Mouse (Mus musculus) regulatory T cell (primary cell): Measurements from ENCODE around the gene Ptafr.

Source experiments
- in situ Hi-C: fragments of 300-600 bp; cut with MboI, MseI; formaldehyde crosslinking; loops from one replicate; pipeline ENCODE4 v1.15.1; 2025; ENCODE audit warnings: high pct_unique_total_duplicates

Ptafr gene

DNA sequence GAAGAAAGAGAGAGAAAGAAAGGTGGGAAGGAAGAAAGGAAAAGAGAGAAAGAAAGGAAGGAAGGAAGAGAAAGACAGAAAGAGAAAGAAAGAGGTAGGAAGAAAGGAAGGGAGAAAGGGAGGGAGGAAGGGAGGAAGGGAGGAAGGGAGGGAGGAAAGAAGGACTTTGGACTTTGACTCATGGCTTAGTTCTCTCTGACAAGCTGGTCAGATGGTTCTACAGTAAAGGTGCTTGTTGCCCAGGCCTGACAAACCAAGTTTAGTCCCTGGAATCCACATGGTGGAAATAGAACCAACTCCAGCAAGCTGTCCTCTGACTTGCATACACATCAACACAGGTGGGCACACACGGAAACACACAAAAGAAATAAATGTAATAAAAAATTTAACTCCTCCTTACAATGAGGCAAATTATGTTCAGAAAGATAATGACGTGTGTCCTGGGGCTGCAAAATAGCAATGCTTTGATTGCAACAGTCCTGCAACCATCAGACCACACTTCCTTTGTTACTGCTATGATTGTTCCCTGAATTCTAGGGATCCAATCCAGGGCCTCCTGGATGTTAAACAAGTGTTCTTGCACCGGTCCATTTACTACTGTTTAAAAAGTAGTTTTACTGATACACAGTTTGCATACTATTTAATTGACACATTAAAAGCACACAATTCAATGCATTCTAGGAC is 46.6 kb downstream of the Ptafr start:
- in situ Hi-C loops: no loop called here

DNA sequence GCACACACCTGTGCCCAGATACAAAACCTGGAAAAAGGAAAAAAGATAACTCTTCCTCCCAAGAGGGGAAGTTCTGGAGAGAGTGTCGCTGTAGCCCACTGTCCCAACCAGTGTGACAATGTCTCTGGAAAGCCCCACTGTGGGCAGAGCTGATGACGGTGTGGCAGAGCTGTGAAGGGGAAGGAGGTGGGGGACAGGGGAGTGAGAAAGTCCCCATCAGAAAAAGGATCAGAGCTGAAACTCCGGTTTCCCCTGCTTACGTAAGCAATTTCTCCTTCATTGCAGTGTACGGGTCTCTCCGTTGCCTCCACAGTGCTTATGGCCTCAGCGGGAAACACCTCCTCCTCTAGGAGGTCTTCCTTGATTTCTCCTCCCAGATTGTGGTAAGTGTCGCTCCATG is 47.5 kb downstream of the Ptafr start:
- in situ Hi-C loops: no loop called here

DNA sequence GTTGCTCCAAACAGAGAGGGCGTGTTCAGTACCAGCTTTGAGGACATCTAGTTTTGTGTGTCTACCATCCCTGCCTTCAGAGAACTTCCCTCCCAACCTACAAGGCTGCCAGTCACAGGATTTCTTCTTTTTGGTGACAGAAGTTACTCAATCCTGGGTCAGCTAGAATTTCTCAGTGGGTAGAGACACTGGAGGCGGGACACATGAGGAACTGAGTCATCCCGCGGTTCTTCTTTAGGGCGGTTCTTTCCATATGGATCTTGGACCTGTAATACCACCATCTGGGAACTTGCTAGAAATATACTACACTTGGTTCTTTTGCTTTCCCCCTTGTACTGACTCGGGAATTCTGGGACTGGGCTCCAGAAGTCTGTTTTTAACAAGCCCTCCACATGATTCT is 54.0 kb downstream of the Ptafr start:
- in situ Hi-C loops: no loop called here

DNA sequence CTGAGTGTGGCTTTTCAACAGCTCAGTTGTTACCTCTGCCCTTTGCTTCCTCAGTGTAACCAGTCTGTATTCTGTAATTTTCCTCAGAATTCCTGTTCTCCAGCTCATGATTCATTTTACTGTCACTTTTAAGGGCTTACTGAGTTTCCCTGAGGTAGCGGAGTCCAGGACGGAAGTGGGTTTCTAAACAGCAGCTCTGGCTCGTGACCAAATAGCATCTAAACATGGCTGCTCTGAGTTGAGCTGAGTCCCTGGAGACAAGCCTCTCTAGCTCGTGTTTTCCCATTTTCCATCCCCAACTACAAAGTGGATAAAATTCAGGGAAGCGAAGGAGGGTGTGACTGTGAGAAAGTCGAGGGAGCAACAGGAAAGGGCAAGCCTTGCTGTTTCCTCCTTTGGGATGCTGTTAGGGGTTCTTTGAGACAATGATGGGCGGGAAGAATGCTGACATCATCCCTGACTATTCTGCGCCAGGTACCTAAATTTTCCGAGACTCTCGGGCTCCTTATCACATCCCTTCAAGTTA is 55.0 kb downstream of the Ptafr start:
- in situ Hi-C loops: no loop called here

DNA sequence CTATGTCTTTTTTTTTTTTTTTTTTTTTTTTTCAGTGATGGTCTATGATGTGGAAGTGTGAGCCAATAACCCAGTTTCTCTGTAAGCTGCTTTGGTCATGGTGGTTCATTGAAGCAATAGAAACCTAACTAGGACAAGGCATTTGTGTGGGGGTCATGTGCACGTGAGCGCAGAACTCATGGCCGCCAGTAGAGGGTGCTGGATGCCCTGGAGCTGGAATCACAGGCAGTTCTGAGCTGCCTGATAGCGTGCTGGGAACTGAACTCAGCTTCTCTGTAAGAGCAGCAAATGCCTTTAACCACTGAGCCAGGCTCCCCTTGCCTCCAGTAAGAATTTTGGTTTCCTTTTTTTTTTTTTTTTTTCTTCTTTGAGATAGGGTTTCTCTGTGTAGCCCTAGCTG is 56.3 kb downstream of the Ptafr start:
- in situ Hi-C loops: no loop called here

DNA sequence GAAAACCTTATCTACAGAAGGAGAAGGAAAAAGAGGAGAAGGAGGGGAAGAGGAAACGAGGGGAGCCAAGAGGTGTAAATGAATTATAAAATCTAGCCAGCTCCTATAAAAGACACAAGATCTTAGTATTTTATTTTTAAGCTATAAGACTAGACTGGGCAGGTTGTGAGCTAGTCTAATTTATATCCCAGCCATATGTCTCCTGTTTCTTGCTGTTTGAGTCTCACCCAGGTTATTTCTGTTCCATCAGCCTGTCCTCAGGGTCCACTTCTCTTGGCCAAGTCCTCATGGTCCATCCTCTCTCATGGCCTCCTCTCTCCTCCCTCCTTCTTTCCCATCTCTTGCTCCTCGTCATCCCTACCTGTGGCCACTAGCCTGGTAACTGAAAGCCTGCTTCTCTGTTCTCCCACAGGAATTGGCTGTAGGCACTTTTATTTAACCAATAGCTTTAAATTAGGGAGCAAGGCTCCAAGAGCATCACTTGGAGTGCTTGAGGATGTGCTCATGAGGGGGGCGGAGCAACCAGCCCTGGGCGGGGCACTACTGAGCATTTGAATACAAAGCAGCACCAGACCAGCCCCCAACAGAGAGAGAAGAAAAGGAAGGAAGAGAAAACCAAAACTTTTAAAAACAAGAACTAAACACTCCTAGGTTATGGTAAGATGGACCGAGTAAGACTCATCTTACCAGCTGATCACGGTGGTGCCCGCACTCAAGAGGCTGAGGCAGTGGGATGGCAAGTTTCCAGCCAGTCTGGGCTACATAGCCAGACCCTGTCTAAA is 57.6 kb downstream of the Ptafr start:
- in situ Hi-C loops: no loop called here

DNA sequence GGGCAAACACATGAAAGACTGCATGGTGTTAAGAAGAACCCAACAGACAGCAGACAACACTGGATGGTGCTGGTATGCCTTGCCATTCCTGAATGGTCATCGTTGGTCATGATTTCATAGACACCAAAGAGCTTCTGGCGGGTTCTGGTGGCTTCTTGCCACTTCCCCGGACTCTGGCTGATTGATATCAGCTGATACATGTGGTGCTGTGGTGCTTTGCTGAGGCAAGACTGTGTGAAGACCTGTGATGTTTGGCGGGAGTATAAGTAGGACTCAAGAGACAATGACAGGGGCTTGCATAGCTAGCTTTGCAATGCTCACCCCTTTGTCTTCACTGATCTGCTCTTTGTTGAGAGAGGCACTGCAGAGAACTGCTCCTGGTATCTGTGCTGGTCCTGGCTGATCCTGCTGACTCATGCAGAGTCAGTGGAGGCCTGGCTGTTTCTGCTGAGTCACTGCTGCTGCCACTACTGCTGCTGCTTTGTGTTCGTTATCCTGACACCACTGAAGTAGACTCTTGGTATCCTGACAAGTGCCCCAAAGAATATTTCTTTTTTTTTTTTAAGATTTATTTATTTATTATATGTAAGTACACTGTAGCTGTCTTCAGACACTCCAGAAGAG is 60.3 kb downstream of the Ptafr start:
- in situ Hi-C loops: no loop called here

DNA sequence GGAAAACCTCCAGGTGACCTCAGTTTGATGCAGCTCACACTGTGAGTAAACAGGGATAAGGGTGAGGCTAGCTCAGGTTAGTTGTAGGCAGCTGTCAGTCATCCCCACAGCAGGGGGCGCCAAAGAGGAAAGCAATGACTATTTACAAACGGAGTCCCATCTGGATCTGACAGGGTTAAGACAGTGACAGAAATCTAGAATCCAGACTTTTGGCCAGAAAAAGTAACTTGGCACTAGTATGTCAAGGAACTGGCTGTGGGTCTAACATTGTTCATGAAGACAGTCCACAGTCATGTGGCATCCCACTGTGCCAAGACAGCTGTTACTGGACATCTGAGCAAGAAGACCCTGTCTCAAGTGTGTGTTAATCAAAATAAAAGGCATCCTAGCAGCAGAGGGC is 65.0 kb downstream of the Ptafr start:
- in situ Hi-C loops: no loop called here
